Mouse (Mus musculus) adipose tissue, adult 10 weeks (tissue): ENCODE data around the gene Fam129c. TPM values are rescaled to one million over a fixed set of nuclear protein-coding genes. Genes with fewer than 3 reads are reported as not detected.

Experiments
- polyA plus RNA-seq: library from polyadenylated mRNA; stranded (reverse); fragments of 350-450 nt; fragmentation: Illumina TruSeq; extraction: RNeasy Lipid Tissue Mini Kit (QIAGEN cat#74804); gene quantifications from one replicate; pipeline ENCODE4 v1.2.3, GENCODE M21; 2014; ENCODE audit warnings: low read depth, low replicate concordance

The Fam129c gene
- 2.5 TPM for polyA plus RNA-seq

DNA sequence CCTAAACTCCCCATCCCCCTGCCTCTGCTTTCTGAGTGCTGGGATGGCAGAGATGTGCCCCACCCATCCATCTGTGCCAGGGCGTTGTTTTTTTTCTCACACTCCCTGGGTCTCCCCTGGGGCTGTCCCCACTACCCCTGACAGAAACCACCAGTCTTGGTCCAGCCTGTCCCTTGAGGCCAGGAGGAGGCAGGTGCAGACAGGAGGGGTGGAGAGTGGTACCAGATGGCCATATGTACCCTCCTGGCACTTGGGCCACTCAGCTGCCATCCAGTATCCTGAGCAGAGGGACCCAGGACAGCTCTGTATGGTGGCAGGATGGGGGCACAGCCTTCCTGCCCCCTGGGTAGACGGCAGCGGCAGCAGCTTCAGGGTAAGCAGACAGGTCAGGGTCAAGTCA, at the start of gene Fam129c:
TSS of gene Fam129c (plus strand) at position 198 of the 400 bp plus-strand sequence.

DNA sequence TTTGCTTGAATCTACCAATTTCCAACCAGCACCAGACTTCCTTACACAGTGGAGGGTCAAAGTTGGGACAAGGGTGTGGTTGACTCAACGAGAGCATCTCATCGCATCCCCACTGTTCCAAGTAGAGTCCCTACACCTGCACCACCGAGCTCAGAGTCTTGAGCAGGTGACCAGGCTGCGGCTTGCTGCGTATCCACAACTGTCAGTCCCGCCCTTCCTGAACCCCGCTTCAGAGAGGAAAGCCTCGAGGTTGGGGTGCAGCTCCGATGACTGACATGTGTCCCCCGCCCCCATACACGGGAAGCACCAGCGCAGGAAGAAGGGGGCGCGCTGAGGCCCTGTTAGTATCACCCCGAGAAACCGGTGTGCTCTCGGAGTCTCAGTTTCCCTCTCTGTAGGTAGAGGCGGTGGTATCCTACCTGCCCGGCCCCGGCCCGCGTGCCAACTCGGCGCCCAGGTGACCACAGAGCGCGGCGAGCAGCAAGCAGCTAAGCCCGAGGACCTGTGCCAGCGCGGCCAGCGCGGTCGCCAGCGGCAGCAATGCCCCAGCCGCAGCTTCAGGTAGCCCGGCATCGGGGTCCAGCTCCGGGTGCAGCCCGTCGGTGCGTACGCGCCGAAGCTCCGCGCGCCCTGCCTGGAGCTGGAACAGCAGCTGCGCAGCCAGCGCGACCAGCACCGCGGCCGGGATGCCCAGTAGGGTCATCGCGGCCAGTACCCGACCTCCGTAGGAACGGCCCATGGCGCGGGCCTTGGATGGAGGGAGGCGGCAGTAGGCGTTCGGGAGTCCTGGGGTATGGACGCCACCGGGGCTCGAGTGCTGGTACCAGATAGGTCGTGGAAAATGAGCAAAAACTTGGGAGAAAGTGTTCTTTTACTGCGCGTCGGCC, 39.1 kb upstream of the Fam129c start, which contains the start of gene Tmem221:
TSS of gene Tmem221 (minus strand) at position 801 of the 887 bp plus-strand sequence.

DNA sequence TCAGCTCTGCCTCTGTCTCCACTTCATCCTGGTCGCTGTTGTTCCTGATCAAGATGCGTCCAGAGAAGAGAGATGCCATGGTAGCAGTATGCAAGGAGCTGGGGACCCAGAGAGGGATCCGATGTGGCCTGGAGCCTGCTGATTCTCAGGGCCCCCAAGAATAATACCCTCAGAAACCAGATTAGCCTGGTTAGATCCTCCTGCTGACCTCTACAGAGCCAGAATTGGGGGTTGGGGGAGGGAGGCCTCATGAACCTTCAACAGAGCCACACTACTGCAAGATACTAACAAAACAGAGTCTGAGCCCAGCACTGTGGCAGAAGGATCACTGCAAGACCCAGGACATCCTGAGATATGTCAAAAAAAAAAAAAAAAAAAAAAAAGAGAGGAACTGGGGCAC, 30.9 kb upstream of the Fam129c start, which contains the start of gene Nxnl1:
TSS of gene Nxnl1 (minus strand) at position 101 of the 400 bp plus-strand sequence.

DNA sequence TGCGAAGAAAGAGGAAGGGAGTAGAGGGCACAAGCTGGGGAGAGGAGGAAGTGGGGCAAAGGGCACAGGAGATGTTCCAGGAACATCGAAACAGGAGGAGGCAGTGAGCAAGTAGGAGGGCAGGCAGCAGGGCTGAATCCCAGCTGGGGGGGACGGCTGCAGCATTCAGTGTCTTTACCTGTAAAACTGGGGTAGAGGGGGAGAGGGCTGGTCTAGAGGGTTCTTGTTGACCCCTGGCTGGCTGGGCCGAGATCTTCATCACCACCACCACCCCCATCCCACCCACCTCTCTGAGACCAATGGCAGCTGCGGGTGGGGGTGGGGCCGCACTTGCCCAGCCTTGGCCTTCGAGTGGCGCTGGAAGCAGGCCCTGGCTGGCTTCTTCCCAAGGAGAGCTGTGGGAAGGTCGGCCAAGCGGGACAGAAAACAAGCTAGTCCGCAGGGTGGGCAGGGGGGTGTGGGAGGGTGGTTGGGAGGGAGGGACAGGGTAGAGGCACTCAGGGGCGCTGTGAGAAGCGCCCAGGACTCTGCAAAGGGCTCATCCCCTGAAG, 29.0 kb upstream of the Fam129c start, which contains the start of gene Slc27a1:
TSS of gene Slc27a1 (plus strand) at position 496 of the 551 bp plus-strand sequence.

DNA sequence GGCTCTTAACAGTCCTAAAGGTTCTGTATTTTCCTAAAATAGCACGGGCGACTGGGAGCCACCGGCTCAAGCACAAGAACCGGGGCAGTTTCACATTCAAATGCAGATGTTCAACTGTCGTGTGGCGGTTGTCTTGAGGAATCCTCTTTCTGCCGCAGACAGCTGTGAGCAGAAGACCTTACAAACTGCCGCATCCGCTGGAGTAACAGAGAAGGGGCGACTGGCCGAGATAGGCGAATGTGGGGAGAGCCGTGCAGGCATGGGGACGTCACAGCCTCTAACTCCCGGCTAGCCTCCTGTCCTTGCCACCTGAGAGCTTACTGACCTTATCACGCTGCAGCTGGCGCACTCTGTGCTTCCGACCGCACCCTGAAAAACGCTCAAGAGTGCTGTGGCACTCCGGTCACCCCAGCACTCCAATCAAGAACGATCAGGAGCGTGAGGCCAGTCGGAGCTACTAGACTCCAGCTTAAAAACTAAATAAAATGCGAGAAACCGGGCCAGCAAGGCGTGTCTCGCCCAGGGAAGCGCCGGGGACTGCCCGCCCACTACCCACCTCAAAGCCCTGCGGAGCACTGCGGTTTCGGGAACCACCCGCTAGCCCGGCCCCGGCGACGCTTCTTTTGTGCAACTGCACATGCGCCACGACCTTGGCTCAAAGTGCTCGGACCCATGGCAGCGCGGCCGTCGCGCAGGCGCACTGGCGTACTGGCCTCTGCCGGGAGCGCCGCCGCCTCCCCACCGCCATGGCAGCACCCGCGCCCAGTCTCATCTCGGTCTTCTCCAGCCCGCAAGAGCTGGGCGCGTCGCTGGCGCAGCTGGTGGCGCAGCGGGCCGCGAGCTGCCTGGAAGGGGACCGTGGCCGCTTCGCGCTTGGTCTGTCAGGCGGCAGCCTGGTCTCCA, 5.7 kb upstream of the Fam129c start, which contains the start of gene Pgls:
TSS of gene Pgls (plus strand) at position 706 of the 903 bp plus-strand sequence.

DNA sequence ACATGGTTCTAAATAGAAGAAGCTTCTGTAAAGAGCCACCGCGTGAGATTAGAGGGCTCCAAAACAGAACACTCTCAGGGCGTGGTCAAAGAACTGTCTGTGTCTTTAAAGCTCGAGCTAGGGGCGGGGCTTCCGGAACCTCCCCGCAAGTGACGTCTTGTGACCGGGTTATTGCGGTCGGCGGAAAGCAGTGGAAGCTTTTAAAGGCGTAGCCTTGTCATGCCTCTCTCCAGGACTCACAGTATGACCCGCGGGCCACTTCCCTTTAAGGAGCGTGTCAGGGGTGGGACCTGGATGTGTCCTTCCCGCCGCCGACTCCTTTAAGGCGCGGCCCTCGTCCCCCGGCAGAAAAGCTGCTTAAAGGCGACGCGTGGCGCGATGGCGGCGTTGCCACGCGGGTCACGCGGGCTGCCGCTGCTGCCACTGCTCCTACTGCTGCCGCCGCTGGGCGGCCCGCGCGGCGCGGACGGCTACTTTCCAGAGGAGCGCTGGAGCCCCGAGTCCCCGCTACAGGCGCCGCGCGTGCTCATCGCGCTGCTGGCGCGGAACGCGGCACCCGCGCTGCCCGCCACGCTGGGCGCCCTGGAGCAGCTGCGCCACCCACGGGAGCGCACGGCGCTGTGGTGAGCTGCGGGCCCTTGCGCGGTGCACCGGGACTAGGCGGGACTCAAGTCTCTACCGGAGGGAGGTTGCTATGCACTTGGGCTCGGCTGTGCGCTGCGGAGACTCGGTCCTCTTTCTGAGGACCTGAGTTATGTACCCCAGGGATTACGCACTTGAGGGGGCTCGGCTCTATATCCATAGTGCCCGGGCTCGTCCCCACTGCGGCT, 13.6 kb downstream of the Fam129c start, which contains the start of gene Colgalt1:
TSS of gene Colgalt1 (plus strand) at position 177 of the 830 bp plus-strand sequence.

Other genes with a start within 250 kb of the Fam129c start
- gene Use1, start 230.8 kb upstream of the Fam129c start, polyA plus RNA-seq: 215 TPM
- 12.3 TPM for gene Ocel1, start 226.3 kb upstream of the Fam129c start, polyA plus RNA-seq
- gene Nr2f6, start 215.7 kb upstream of the Fam129c start, polyA plus RNA-seq: 45.7 TPM
- 29.6 TPM for gene Ushbp1, start 201.8 kb upstream of the Fam129c start, polyA plus RNA-seq
- gene Babam1, start 200.8 kb upstream of the Fam129c start, polyA plus RNA-seq: 74.2 TPM
- 1.2 TPM for gene Ankle1, start 191.6 kb upstream of the Fam129c start, polyA plus RNA-seq
- 16.7 TPM for gene Abhd8, start 134.0 kb upstream of the Fam129c start, polyA plus RNA-seq
- 57.3 TPM for gene Mrpl34, start 132.7 kb upstream of the Fam129c start, polyA plus RNA-seq
- gene Dda1, start 128.4 kb upstream of the Fam129c start, polyA plus RNA-seq: 59.1 TPM
- gene Ano8, start 111.7 kb upstream of the Fam129c start, polyA plus RNA-seq: 9.2 TPM
- 14.5 TPM for gene Gtpbp3, start 109.5 kb upstream of the Fam129c start, polyA plus RNA-seq
- 33.6 TPM for gene Plvap, start 85.9 kb upstream of the Fam129c start, polyA plus RNA-seq
- gene Ccdc194, start 71.9 kb upstream of the Fam129c start, polyA plus RNA-seq: not detected
- gene Bst2, start 60.2 kb upstream of the Fam129c start, polyA plus RNA-seq: 70.8 TPM
- gene Mvb12a, start 54.7 kb upstream of the Fam129c start, polyA plus RNA-seq: 72.0 TPM
- gene Tmem221, start 38.8 kb upstream of the Fam129c start, polyA plus RNA-seq: 3.1 TPM
- gene Nxnl1, start 31.0 kb upstream of the Fam129c start, polyA plus RNA-seq: 0.98 TPM
- 216 TPM for gene Slc27a1, start 28.8 kb upstream of the Fam129c start, polyA plus RNA-seq
- gene Pgls, start 5.5 kb upstream of the Fam129c start, polyA plus RNA-seq: 87.6 TPM
- gene Colgalt1, start 13.3 kb downstream of the Fam129c start, polyA plus RNA-seq: 76.1 TPM
- gene Unc13a, start 74.1 kb downstream of the Fam129c start, polyA plus RNA-seq: 0.61 TPM
- 10.6 TPM for gene Jak3, start 78.6 kb downstream of the Fam129c start, polyA plus RNA-seq
- gene Insl3, start 91.6 kb downstream of the Fam129c start, polyA plus RNA-seq: 46.9 TPM
- gene B3gnt3, start 104.1 kb downstream of the Fam129c start, polyA plus RNA-seq: 5.7 TPM
- 5.7 TPM for gene Fcho1, start 128.1 kb downstream of the Fam129c start, polyA plus RNA-seq